Mouse (Mus musculus) effector memory CD4-positive, alpha-beta T cell, adult 7 months (primary cell): Measurements from ENCODE around the gene Prl8a1. TPM values are rescaled to one million over a fixed set of nuclear protein-coding genes. Genes with fewer than 3 reads are reported as not detected.

ENCODE experiments used
- polyA plus RNA-seq: library from polyadenylated mRNA; unstranded; fragments of 100-300 nt; shearing (Covaris generic); gene quantifications from one replicate; pipeline ENCODE4 v1.2.1, GENCODE M21; 2017

The Prl8a1 gene
- polyA plus RNA-seq, result not detected

GRCm38 (mm10) chr13:27582071-27582470 lies at the start of gene Prl8a1:
Prl8a1 (minus strand) TSS chr13:27582171.

GRCm38 (mm10) chr13:27610482-27610881 lies 28.5 kb upstream of the Prl8a1 start, which contains the start of gene Prl7b1:
Prl7b1 (minus strand) TSS chr13:27610582.

GRCm38 (mm10) chr13:27564506-27564905 lies 17.5 kb downstream of the Prl8a1 start, which contains the start of gene Prl8a9:
Prl8a9 (minus strand) TSS chr13:27564606.

Other genes starting within 250 kb of the Prl8a1 start
- not detected for gene Prl8a2, start 236.5 kb downstream of the Prl8a1 start, polyA plus RNA-seq
- not detected for gene Prl2b1, start 191.3 kb downstream of the Prl8a1 start, polyA plus RNA-seq
- gene Prl8a6, start 143.5 kb downstream of the Prl8a1 start, polyA plus RNA-seq, result not detected
- not detected for gene Prl8a8, start 69.0 kb downstream of the Prl8a1 start, polyA plus RNA-seq
- gene Prl8a9, start 17.6 kb downstream of the Prl8a1 start, polyA plus RNA-seq, result not detected
- not detected for gene Prl7b1, start 28.4 kb upstream of the Prl8a1 start, polyA plus RNA-seq
- not detected for gene Prl7a1, start 60.3 kb upstream of the Prl8a1 start, polyA plus RNA-seq
- not detected for gene Prl7a2, start 85.9 kb upstream of the Prl8a1 start, polyA plus RNA-seq
- gene Prl7d1, start 134.6 kb upstream of the Prl8a1 start, polyA plus RNA-seq, result not detected
- not detected for gene Prl7c1, start 198.6 kb upstream of the Prl8a1 start, polyA plus RNA-seq
- not detected for gene Prl2a1, start 219.5 kb upstream of the Prl8a1 start, polyA plus RNA-seq